Mouse (Mus musculus) heart, embryonic 13.5 days (tissue): Measurements from ENCODE around the gene Cyp26b1. TPM values are rescaled to one million over a fixed set of nuclear protein-coding genes. Genes with fewer than 3 reads are reported as not detected.

ENCODE experiments used
- ATAC-seq: fragments of 200-750 bp; cut with Nextera tagmentation; 2 replicates; pipeline ENCODE4 v1.8.0; 2017; ENCODE audit warnings: moderate TSS enrichment; ENCODE audit not compliant: insufficient number of reproducible peaks, low FRiP score, low TSS enrichment; ENCODE audit errors: extremely low read depth
- H3K27ac ChIP-seq: fragments of 300-500 bp; sonication (generic); replicated peaks from 2 replicates; pipeline ENCODE4 v1.5.1; 2015; ENCODE audit warnings: moderate library complexity, mild to moderate bottlenecking, inconsistent platforms
- H3K27me3 ChIP-seq: fragments of 300-500 bp; sonication (generic); replicated peaks from 2 replicates; pipeline ENCODE4 v1.6.1; 2015; ENCODE audit warnings: mild to moderate bottlenecking, inconsistent platforms
- H3K36me3 ChIP-seq: fragments of 300-500 bp; sonication (generic); 2 replicates; pipeline ENCODE4 v1.6.1; 2015; ENCODE audit warnings: mild to moderate bottlenecking, inconsistent platforms
- H3K4me1 ChIP-seq: fragments of 300-500 bp; sonication (generic); 2 replicates; pipeline ENCODE4 v1.6.1; 2015; ENCODE audit warnings: inconsistent platforms
- H3K4me2 ChIP-seq: fragments of 300-500 bp; sonication (generic); 2 replicates; pipeline ENCODE4 v1.6.1; 2015; ENCODE audit warnings: inconsistent platforms, mild to moderate bottlenecking, moderate library complexity
- H3K4me3 ChIP-seq: fragments of 300-500 bp; sonication (generic); 2 replicates; pipeline ENCODE4 v1.5.1; 2015; ENCODE audit warnings: moderate library complexity, mild to moderate bottlenecking, inconsistent platforms
- H3K9ac ChIP-seq: fragments of 300-500 bp; sonication (generic); 2 replicates; pipeline ENCODE4 v1.6.1; 2015; ENCODE audit warnings: inconsistent platforms, mild to moderate bottlenecking, moderate library complexity
- H3K9me3 ChIP-seq: fragments of 300-500 bp; sonication (generic); 2 replicates; pipeline ENCODE4 v1.6.1; 2016; ENCODE audit warnings: inconsistent platforms
- WGBS: fragments of 180-500 bp; shearing (Covaris S2); methylation state at CpG from one replicate; pipeline ENCODE4 v1.1.7; 2015; ENCODE audit warnings: mixed read lengths; 5-methylcytosine and 5-hydroxymethylcytosine counted together
- polyA plus RNA-seq: library from polyadenylated mRNA; unstranded; fragments of >200 nt; fragmentation: Nextera tagmentation; extraction: Ambion mirVana; gene quantifications from 2 replicates; pipeline ENCODE4 v1.2.1, GENCODE M21; 2015

Gene Cyp26b1
- polyA plus RNA-seq, 1 experiment from 2014 or later, result 1.4 TPM

- ATAC-seq, result no peak
- Histone ChIP-seq H3K27me3 (peaks cover 98% of the 10 kb centered on the region), H3K4me2 (no peak overlapping the region), H3K4me1 (peaks cover 32% of the 10 kb centered on the region), H3K36me3 (no peaks in the 10 kb centered on the region), H3K9ac (no peak overlapping the region), H3K27ac (no peak overlapping the region), H3K9me3 (no peaks in the 10 kb centered on the region), H3K4me3 (no peak overlapping the region)
- 62% methylated on average over 4 of the region's 4 CpGs for WGBS
Observed at GRCm38 (mm10) chr6:84577898-84578297, 15.8 kb downstream of the Cyp26b1 start.

- H3K4me3 ChIP-seq, result peak overlapping the region; percentile 37
- H3K4me1 ChIP-seq, result peaks cover 32% of the 10 kb centered on the region
- ATAC-seq, result no peak
- no peak overlapping the region for H3K27ac ChIP-seq
- WGBS, result 27% methylated on average over 25 of the region's 25 CpGs
- H3K9ac ChIP-seq, result peak overlapping the region; percentile 61; the same call in 1 of the 2 replicates
- peak overlapping the region; percentile 65 for H3K4me2 ChIP-seq
- H3K27me3 ChIP-seq, result peaks cover 68% of the 10 kb centered on the region
- no peaks in the 10 kb centered on the region for H3K9me3 ChIP-seq
- H3K36me3 ChIP-seq, result no peaks in the 10 kb centered on the region
Observed at GRCm38 (mm10) chr6:84573905-84574660, 19.6 kb downstream of the Cyp26b1 start.

- 29% methylated on average over 3 of the region's 3 CpGs for WGBS
- no peak overlapping the region for H3K4me3 ChIP-seq
- H3K9me3 ChIP-seq, result no peaks in the 10 kb centered on the region
- H3K27ac ChIP-seq, result no peak overlapping the region; the same call in 1 of the 2 replicates
- peaks cover 32% of the 10 kb centered on the region for H3K4me1 ChIP-seq
- ATAC-seq, result no peak
- peaks cover 43% of the 10 kb centered on the region for H3K27me3 ChIP-seq
- H3K36me3 ChIP-seq, result no peaks in the 10 kb centered on the region
- H3K4me2 ChIP-seq, result no peak overlapping the region
- 0 out of 2 replicates have a peak overlapping the region, but pooled peaks have one; percentile 28 for H3K9ac ChIP-seq
Observed at GRCm38 (mm10) chr6:84570039-84570438, 23.7 kb downstream of the Cyp26b1 start.

GRCm38 (mm10) chr6:84569590-84569989 lies 24.1 kb downstream of the Cyp26b1 start:
- peaks cover 40% of the 10 kb centered on the region for H3K27me3 ChIP-seq
- no peak overlapping the region for H3K4me3 ChIP-seq
- peaks cover 30% of the 10 kb centered on the region for H3K4me1 ChIP-seq
- H3K9me3 ChIP-seq, result no peaks in the 10 kb centered on the region
- no peaks in the 10 kb centered on the region for H3K36me3 ChIP-seq
- peak overlapping the region; percentile 28; the same call in 1 of the 2 replicates for H3K9ac ChIP-seq
- no peak for ATAC-seq
- no peak overlapping the region for H3K4me2 ChIP-seq
- no peak overlapping the region for H3K27ac ChIP-seq

- Histone ChIP-seq H3K4me2 (no peak overlapping the region), H3K9me3 (no peaks in the 10 kb centered on the region), H3K9ac (no peak overlapping the region), H3K36me3 (no peaks in the 10 kb centered on the region), H3K4me1 (peaks cover 23% of the 10 kb centered on the region), H3K27ac (no peak overlapping the region), H3K27me3 (peaks cover 40% of the 10 kb centered on the region), H3K4me3 (no peak overlapping the region)
- 68% methylated on average over 6 of the region's 6 CpGs for WGBS
- ATAC-seq, result no peak
Observed at GRCm38 (mm10) chr6:84568880-84569279, 24.8 kb downstream of the Cyp26b1 start.

GRCm38 (mm10) chr6:84567696-84568095 lies 26.0 kb downstream of the Cyp26b1 start:
- Histone ChIP-seq H3K4me2 (no peak overlapping the region), H3K4me3 (no peak overlapping the region), H3K27ac (no peak overlapping the region), H3K9me3 (no peaks in the 10 kb centered on the region), H3K4me1 (peaks cover 20% of the 10 kb centered on the region), H3K27me3 (peaks cover 41% of the 10 kb centered on the region), H3K36me3 (no peaks in the 10 kb centered on the region), H3K9ac (no peak overlapping the region)
- ATAC-seq, result no peak
- 61% methylated on average over 4 of the region's 4 CpGs for WGBS

- Histone ChIP-seq H3K36me3 (no peaks in the 10 kb centered on the region), H3K4me1 (peaks cover 20% of the 10 kb centered on the region), H3K27ac (no peak overlapping the region), H3K9me3 (no peaks in the 10 kb centered on the region), H3K27me3 (peaks cover 36% of the 10 kb centered on the region), H3K4me3 (no peak overlapping the region), H3K9ac (no peak overlapping the region), H3K4me2 (no peak overlapping the region)
- WGBS, result 77% methylated on average over 2 of the region's 2 CpGs
- no peak for ATAC-seq
Observed at GRCm38 (mm10) chr6:84566825-84567224, 26.9 kb downstream of the Cyp26b1 start.

GRCm38 (mm10) chr6:84565245-84565644 lies 28.5 kb downstream of the Cyp26b1 start:
- Histone ChIP-seq H3K27me3 (peaks cover 36% of the 10 kb centered on the region), H3K4me3 (no peak overlapping the region), H3K36me3 (no peaks in the 10 kb centered on the region), H3K27ac (no peak overlapping the region), H3K9me3 (no peaks in the 10 kb centered on the region), H3K4me2 (no peak overlapping the region), H3K9ac (no peak overlapping the region), H3K4me1 (peaks cover 10% of the 10 kb centered on the region)
- WGBS, result 66% methylated on average over 5 of the region's 5 CpGs
- ATAC-seq, result no peak

GRCm38 (mm10) chr6:84562948-84563347 lies 30.8 kb downstream of the Cyp26b1 start:
- WGBS, result 37% methylated on average over 4 of the region's 4 CpGs
- Histone ChIP-seq H3K9me3 (no peaks in the 10 kb centered on the region), H3K4me2 (no peak overlapping the region), H3K4me3 (no peak overlapping the region), H3K9ac (no peak overlapping the region), H3K27me3 (peaks cover 36% of the 10 kb centered on the region), H3K27ac (no peak overlapping the region), H3K4me1 (no peaks in the 10 kb centered on the region), H3K36me3 (no peaks in the 10 kb centered on the region)
- ATAC-seq, result no peak

GRCm38 (mm10) chr6:84561171-84561570 lies 32.5 kb downstream of the Cyp26b1 start:
- H3K4me1 ChIP-seq, result no peaks in the 10 kb centered on the region
- H3K36me3 ChIP-seq, result no peaks in the 10 kb centered on the region
- H3K27me3 ChIP-seq, result peaks cover 42% of the 10 kb centered on the region
- no peak for ATAC-seq
- H3K4me3 ChIP-seq, result no peak overlapping the region
- H3K27ac ChIP-seq, result no peak overlapping the region
- 90% methylated on average over 1 of the region's 1 CpGs for WGBS
- H3K4me2 ChIP-seq, result no peak overlapping the region
- H3K9me3 ChIP-seq, result no peaks in the 10 kb centered on the region
- H3K9ac ChIP-seq, result no peak overlapping the region

- Histone ChIP-seq H3K9ac (no peak overlapping the region), H3K4me3 (no peak overlapping the region), H3K27ac (no peak overlapping the region), H3K4me1 (no peaks in the 10 kb centered on the region), H3K27me3 (peaks cover 11% of the 10 kb centered on the region), H3K4me2 (no peak overlapping the region), H3K9me3 (no peaks in the 10 kb centered on the region), H3K36me3 (no peaks in the 10 kb centered on the region)
- ATAC-seq, result no peak
- WGBS, result 64% methylated on average over 9 of the region's 9 CpGs
Observed at GRCm38 (mm10) chr6:84549852-84550437, 43.8 kb downstream of the Cyp26b1 start.

- Histone ChIP-seq H3K9me3 (no peaks in the 10 kb centered on the region), H3K4me3 (no peak overlapping the region), H3K4me1 (no peaks in the 10 kb centered on the region), H3K27ac (no peak overlapping the region), H3K9ac (no peak overlapping the region), H3K4me2 (no peak overlapping the region), H3K27me3 (peaks cover 8% of the 10 kb centered on the region), H3K36me3 (no peaks in the 10 kb centered on the region)
- WGBS, result 62% methylated on average over 2 of the region's 2 CpGs
- ATAC-seq, result no peak
Observed at GRCm38 (mm10) chr6:84545428-84545827, 48.3 kb downstream of the Cyp26b1 start.
